Mouse (Mus musculus): ENCODE data around the gene Kndc1. TPM values are rescaled to one million over a fixed set of nuclear protein-coding genes. Genes with fewer than 3 reads are reported as not detected.

Gene Kndc1
- total RNA-seq (2021), result 10 to 100 TPM; 78.2 to 96.6 TPM
- long read RNA-seq, experiment 1, full-length matches to known transcripts, result 5 of 34 reads
- long read RNA-seq, experiment 1, partial matches to known transcripts, result 26 of 34 reads
- long read RNA-seq, experiment 1, other reads (novel, unspliced or antisense), result 3 of 34 reads
- long read RNA-seq, experiment 2, full-length matches to known transcripts, result 6 of 26 reads
- long read RNA-seq, experiment 2, partial matches to known transcripts, result 17 of 26 reads
- long read RNA-seq, experiment 2, other reads (novel, unspliced or antisense), result 3 of 26 reads

DNA sequence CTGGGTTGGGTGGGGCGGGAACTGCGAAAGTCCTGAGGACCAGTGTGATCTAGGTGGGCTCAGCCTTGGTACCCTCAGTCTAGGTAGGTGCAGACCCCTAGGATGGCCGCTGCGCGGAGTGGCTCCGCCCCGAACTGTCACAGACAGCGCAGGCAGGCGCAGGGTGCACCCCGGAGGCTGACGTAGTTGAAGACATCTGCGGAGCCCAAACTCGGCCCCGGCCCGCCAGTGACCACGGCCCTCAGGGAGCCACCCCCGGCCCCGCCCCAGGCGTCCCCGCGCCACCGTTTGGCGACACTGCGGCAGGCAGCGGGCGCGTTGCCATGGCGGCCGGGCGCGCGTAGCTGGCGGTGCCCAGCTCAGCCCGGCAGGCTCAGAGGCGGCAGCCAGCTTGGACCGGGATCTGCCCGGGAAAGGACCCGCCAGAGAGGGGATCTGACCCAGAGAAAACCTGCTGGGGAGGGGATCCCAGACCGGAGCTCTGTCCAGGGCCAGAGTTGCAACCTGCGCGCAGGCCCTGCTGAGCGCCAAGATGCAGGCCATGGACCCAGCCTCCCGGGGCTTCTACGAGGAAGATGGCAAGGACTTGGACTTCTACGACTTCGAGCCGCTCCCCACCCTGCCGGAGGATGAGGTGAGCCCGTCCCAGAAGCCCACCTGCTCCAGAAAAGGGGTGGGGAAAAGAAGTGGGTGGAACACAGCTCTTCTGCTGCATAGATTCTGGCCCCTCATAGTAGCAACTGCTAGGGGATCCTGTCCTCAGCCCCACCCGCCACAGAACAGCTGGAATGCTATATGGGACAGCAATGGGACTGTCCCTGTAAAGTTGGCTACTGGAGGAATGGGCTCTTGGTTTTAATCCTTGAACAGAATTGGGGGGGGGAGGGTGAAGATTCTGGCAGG is at the start of gene Kndc1:
TSS of gene Kndc1 (plus strand) at position 42 of the 903 bp plus-strand sequence.
- DNase-seq (ENCODE audit: low spot score in 2 of 2), result peak; percentile 54 to 68

DNA sequence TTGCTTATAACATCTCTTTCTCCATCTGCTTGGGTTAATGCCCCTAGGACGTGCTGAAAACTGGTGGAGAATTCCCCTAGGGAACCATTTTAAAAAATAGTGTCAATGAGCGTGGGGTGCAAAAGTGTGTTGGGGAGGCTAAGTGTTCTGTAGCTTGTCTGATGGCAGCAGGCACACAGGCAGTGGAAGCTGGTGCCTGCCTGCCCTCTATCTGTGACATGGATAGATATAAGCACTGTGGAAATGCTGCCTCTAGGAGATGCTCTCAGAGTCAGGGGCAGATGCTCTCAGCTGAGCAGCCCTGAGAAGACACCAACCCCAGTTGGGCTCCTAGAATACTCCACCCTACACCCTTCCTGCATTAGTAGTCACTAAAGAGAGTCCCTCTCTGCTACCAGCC is 49.4 kb upstream of the Kndc1 start:
- no peak for DNase-seq (ENCODE audit: low spot score in 2 of 2)

GRCm38 (mm10) chr7:139850152-139850551 is 44.3 kb upstream of the Kndc1 start:
- DNase-seq (ENCODE audit: low spot score in 2 of 2), result peak in 1 of 2 experiments; percentile 41

DNA sequence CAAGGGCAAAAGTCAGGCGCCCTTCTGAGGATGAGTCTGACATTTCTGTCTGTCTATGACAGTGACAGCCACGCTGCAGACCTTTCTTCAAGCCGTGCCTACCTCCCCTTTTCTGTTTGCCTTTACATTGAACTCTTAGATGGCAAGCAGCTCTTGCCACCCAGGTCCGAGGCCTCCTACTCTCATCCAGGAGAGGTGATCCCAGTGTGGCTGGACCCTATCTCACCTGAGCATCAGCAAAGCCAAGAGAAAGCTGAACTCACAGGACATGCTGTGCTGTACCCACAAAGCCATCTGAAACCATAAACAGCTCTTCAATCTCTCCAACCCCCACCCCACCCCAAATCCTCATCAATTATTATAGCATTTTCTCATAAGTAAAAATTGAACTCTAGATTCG is 43.8 kb upstream of the Kndc1 start:
- no peak for DNase-seq (ENCODE audit: low spot score in 2 of 2)

GRCm38 (mm10) chr7:139851098-139851497 is 43.4 kb upstream of the Kndc1 start:
- DNase-seq (ENCODE audit: low spot score in 2 of 2), result peak in 1 of 2 experiments; percentile 54

GRCm38 (mm10) chr7:139855261-139855660 is 39.2 kb upstream of the Kndc1 start:
- no peak for DNase-seq (ENCODE audit: low spot score in 2 of 2)

- DNase-seq (ENCODE audit: low spot score in 2 of 2), result peak; percentile 68 to 84
These were observed 33.1 kb upstream of the Kndc1 start for GRCm38 (mm10) chr7:139861411-139861810.

DNA sequence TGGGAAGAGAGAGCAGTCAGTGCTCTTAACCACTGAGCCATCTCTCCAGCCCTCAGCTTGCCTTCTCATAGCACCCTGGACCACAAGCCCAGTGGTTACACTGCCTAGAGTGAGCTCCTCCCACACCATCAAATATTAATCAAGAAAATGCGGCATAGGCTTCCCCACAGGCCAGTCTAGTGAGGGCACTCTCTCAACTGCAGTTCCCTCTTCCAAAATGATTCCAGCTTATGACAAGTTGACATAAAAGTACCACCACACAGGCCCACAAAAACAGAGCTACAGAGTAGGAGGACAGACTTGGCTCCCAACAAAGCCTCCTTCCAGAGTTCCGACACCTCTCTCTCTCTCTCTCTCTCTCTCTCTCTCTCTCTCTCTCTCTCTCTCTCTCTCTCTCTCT is 31.4 kb upstream of the Kndc1 start:
- no peak for DNase-seq (ENCODE audit: low spot score in 2 of 2)

- DNase-seq (ENCODE audit: low spot score in 2 of 2), result no peak
These were observed 30.2 kb upstream of the Kndc1 start for GRCm38 (mm10) chr7:139864253-139864652.

GRCm38 (mm10) chr7:139864871-139865270 is 29.6 kb upstream of the Kndc1 start:
- DNase-seq (ENCODE audit: low spot score in 2 of 2), result no peak

GRCm38 (mm10) chr7:139871014-139871413 is 23.5 kb upstream of the Kndc1 start:
- no peak for DNase-seq (ENCODE audit: low spot score in 2 of 2)

DNA sequence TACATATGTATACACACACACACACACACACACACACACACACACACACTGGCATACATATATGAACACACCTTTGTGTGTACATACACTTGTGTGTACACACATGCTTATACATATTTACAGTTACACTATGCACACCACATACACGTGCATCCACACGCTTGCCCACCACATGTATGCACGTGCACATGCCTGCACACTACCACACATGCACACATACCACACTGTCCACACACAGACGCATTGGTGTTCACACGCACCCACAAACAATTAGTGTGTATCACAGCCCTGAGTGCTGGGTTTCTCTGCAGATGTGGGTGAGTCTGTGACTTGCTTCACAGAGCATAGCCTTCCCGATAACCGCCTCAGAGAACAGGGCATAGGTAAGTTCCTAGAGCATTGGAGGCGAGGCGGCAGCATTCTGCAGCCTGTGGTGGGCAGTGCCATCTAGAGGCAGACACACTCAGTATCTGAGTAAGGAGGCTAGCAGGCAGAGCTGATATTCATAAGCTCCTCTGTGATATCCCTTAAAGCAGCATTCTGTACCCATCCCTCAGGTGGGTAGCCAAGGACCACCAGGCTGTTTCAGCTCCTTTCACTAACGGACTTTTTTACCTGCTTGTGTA is 17.2 kb upstream of the Kndc1 start:
- DNase-seq (ENCODE audit: low spot score in 2 of 2), result peak; percentile 52 to 66

DNA sequence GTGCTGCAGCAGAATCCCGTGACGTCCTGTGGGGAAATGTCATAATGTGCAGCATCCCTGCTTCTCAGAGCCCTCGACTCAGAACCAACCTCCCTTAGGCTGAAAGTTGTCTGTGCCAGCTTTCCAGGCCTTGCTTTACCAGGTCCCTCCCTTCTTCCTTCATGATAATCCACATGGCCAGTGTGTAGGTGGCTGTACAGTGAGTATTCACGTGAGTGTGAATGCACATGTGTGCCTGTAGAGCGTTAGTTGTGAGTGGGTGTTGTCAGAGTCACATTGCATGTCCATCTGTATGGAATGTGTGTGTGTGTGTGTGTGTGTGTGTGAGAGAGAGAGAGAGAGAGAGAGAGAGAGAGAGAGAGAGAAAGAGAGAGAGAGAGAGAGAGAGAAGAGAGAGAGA is 16.4 kb upstream of the Kndc1 start:
- DNase-seq (ENCODE audit: low spot score in 2 of 2), result no peak

- DNase-seq (ENCODE audit: low spot score in 2 of 2), result no peak
These were observed 15.9 kb upstream of the Kndc1 start for GRCm38 (mm10) chr7:139878621-139879020.

GRCm38 (mm10) chr7:139883545-139883944 is 11.0 kb upstream of the Kndc1 start:
- DNase-seq (ENCODE audit: low spot score in 2 of 2), result no peak

DNA sequence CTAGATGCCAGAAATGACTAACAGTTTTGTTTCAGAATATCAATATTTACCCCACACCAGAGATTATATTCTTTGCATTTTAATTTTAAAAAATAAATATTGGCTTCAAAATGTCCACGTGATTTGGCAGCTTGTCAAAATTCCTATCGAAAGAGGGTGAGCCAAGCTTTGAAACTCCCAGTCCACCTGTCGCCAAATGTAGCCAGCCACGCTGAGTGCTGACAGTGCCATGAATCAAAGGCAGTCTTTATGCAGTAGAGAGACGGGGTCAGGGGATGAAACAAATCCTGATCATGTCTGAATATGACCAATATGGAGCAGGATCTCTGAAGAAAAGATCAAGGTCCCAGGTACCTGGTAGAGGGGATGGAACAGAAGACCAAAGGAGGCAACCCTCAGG is 2.7 kb upstream of the Kndc1 start:
- no peak for DNase-seq (ENCODE audit: low spot score in 2 of 2)

DNA sequence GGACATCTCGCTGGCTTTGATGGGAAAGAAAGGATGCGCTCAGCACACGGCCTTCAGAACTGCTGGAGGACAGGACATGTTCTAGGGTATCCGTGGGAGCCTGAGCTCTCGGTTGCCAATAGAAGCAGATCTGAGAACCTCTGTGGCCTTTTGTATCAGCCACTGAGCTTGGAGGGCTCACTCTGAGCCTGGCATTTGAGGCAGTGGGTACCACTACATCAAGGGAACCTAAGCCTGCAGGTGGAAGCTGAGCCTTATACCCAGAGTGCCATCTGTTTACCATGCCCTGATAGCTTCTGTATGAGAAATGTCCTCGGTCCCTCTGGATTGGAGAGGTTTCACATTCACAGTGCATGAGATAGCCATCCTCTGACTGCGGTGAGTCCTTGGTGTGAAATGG is 1.8 kb downstream of the Kndc1 start:
- DNase-seq (ENCODE audit: low spot score in 2 of 2), result no peak

- DNase-seq (ENCODE audit: low spot score in 2 of 2), result no peak
These were observed 2.3 kb downstream of the Kndc1 start for GRCm38 (mm10) chr7:139896796-139897195.

- no peak for DNase-seq (ENCODE audit: low spot score in 2 of 2)
These were observed 4.1 kb downstream of the Kndc1 start for GRCm38 (mm10) chr7:139898606-139899005.

DNA sequence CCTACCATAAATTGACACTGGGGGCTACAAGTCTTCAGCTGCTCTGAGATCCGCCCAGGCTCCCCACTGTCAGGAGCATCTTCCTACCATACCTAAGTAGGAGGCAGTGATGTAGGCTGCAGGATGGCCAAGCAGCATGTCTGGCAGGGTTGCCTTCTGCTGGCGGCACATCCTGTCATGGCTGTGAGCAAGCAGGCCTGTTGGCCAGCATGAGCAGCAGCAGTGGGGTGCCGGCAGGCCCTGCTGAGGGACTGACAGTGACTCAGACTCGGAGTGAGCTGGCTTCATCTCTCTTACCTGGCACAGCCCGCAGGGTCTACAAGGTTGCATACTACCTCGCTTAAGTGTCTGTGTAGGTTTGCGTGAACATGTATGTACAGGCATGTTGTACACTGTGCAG is 5.0 kb downstream of the Kndc1 start:
- DNase-seq (ENCODE audit: low spot score in 2 of 2), result peak in 1 of 2 experiments; percentile 54

DNA sequence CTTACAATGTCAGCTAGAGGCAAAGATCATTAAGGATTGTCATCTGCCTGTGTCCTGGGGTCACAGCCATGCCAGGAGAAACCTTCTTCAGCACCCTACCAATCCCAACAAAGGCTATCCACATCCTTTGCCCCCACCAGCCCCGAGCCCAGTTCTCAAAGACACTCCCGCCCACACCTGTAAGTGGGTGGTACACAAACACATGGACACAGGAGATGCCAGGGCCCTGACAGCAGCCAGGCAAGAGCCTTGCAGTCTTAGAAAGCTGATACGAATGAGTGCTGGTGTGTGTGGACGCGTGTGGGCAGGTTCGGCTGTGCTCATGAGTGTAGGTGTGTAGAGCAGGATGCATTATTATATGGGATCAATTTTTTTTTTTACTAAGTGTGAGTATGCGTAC is 6.0 kb downstream of the Kndc1 start:
- DNase-seq (ENCODE audit: low spot score in 2 of 2), result no peak

DNA sequence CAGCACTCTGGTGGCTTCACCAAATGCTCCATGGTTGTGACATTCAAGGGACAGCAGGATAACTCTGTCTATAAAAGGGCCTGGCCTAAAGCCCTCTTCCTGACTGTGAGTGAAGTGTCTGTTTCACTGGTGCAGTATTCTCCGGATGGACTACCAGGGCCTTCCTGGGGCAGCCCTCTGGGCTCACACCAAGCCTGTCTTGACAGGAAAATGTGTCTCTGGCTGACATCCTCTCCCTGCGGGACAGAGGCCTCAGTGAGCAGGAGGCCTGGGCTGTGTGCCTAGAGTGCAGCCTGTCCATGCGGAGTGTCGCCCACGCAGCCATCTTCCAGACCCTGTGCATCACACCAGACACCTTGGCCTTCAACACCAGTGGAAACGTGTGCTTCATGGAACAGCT is 6.4 kb downstream of the Kndc1 start:
- no peak for DNase-seq (ENCODE audit: low spot score in 2 of 2)

All from layer of hippocampus, postnatal 14 days (tissue).